Mouse (Mus musculus): ENCODE measurements around the gene Stmn1.
"Not testable (repeated sequence)": the region's sequence is repeated elsewhere in the genome, so short reads cannot be mapped to it uniquely, and the experiment has no call there.

The Stmn1 gene

GRCm38 (mm10) chr4:134483696-134484095, 15.6 kb downstream of the Stmn1 start:
- DNase-seq (ENCODE audit: inconsistent age in 2 of 2, low spot score in 1 of 2) = peak; percentile 79 to 85

- DNase-seq (ENCODE audit: inconsistent age in 2 of 2, low spot score in 1 of 2) = peak in 1 of 2 experiments; percentile 57
Measured at GRCm38 (mm10) chr4:134484231-134484630, 16.1 kb downstream of the Stmn1 start.

GRCm38 (mm10) chr4:134485151-134485900, 17.2 kb downstream of the Stmn1 start:
- no peak for DNase-seq (ENCODE audit: inconsistent age in 2 of 2, low spot score in 1 of 2)

GRCm38 (mm10) chr4:134488211-134488610, 20.1 kb downstream of the Stmn1 start:
- no peak for DNase-seq (ENCODE audit: inconsistent age in 2 of 2, low spot score in 1 of 2)

GRCm38 (mm10) chr4:134489986-134490665, 22.0 kb downstream of the Stmn1 start:
- no peak for DNase-seq (ENCODE audit: inconsistent age in 2 of 2, low spot score in 1 of 2)

- no peak for DNase-seq (ENCODE audit: inconsistent age in 2 of 2, low spot score in 1 of 2)
Measured at GRCm38 (mm10) chr4:134491716-134492115, 23.6 kb downstream of the Stmn1 start.

- DNase-seq (ENCODE audit: inconsistent age in 2 of 2, low spot score in 1 of 2) = not testable (repeated sequence)
Measured at GRCm38 (mm10) chr4:134494161-134494560, 26.0 kb downstream of the Stmn1 start.

GRCm38 (mm10) chr4:134494780-134495545, 26.8 kb downstream of the Stmn1 start:
- peak; percentile 79 to 89 for DNase-seq (ENCODE audit: inconsistent age in 2 of 2, low spot score in 1 of 2)

GRCm38 (mm10) chr4:134495546-134495923, 27.4 kb downstream of the Stmn1 start:
- DNase-seq (ENCODE audit: inconsistent age in 2 of 2, low spot score in 1 of 2) = no peak

GRCm38 (mm10) chr4:134496595-134497210, 28.6 kb downstream of the Stmn1 start, which contains the start of gene Paqr7:
Gene Paqr7, plus strand, starts transcription at chr4:134496697.
- peak; percentile 93 to 96 for DNase-seq (ENCODE audit: inconsistent age in 2 of 2, low spot score in 1 of 2)

GRCm38 (mm10) chr4:134497223-134497622, 29.1 kb downstream of the Stmn1 start:
- no peak for DNase-seq (ENCODE audit: inconsistent age in 2 of 2, low spot score in 1 of 2)

- DNase-seq (ENCODE audit: inconsistent age in 2 of 2, low spot score in 1 of 2) = peak; percentile 69 to 90
Measured at GRCm38 (mm10) chr4:134497986-134498731, 30.0 kb downstream of the Stmn1 start.

- DNase-seq (ENCODE audit: inconsistent age in 2 of 2, low spot score in 1 of 2) = peak in 1 of 2 experiments; percentile 68
Measured at GRCm38 (mm10) chr4:134498983-134499382, 30.9 kb downstream of the Stmn1 start.

- DNase-seq (ENCODE audit: inconsistent age in 2 of 2, low spot score in 1 of 2) = no peak
Measured at GRCm38 (mm10) chr4:134501095-134501494, 33.0 kb downstream of the Stmn1 start.

- DNase-seq (ENCODE audit: inconsistent age in 2 of 2, low spot score in 1 of 2) = no peak
Measured at GRCm38 (mm10) chr4:134503686-134504357, 35.7 kb downstream of the Stmn1 start.

GRCm38 (mm10) chr4:134505303-134505789, 37.2 kb downstream of the Stmn1 start:
- DNase-seq (ENCODE audit: inconsistent age in 2 of 2, low spot score in 1 of 2) = no peak

GRCm38 (mm10) chr4:134505966-134506594, 38.0 kb downstream of the Stmn1 start:
- no peak for DNase-seq (ENCODE audit: inconsistent age in 2 of 2, low spot score in 1 of 2)

- DNase-seq (ENCODE audit: inconsistent age in 2 of 2, low spot score in 1 of 2) = no peak
Measured at GRCm38 (mm10) chr4:134506713-134507112, 38.6 kb downstream of the Stmn1 start.

GRCm38 (mm10) chr4:134510396-134510795, 42.3 kb downstream of the Stmn1 start:
- DNase-seq (ENCODE audit: inconsistent age in 2 of 2, low spot score in 1 of 2) = no peak

All from adrenal gland, adult (tissue).